Mouse (Mus musculus) thymus, adult 18-20 months (tissue): Measurements from ENCODE around the gene Akt3.
A peak's percentile ranks its signal among the peaks of the same experiment; 100 is the strongest.

Experiments used
- DNase-seq, 2 experiments: peaks; one replicate each; pipeline ENCODE4 v3.0.0; 2022; ENCODE audit warnings: mixed read lengths in 2 of 2

Akt3 gene

GRCm38 (mm10) chr1:177004041-177004741, 253.8 kb downstream of the Akt3 start:
- DNase-seq = no peak

- DNase-seq = no peak
These were observed 255.1 kb downstream of the Akt3 start for GRCm38 (mm10) chr1:177002951-177003350.

- DNase-seq = no peak
These were observed 259.0 kb downstream of the Akt3 start for GRCm38 (mm10) chr1:176999011-176999410.

- no peak for DNase-seq
These were observed 260.0 kb downstream of the Akt3 start for GRCm38 (mm10) chr1:176997711-176998689.

- DNase-seq = no peak
These were observed 260.7 kb downstream of the Akt3 start for GRCm38 (mm10) chr1:176997254-176997653.

- DNase-seq = peak; percentile 29 to 52
These were observed 261.3 kb downstream of the Akt3 start for GRCm38 (mm10) chr1:176996630-176997201.

- no peak for DNase-seq
These were observed 261.8 kb downstream of the Akt3 start for GRCm38 (mm10) chr1:176996166-176996565.

GRCm38 (mm10) chr1:176995419-176995775, 262.6 kb downstream of the Akt3 start:
- DNase-seq = no peak

- no peak for DNase-seq
These were observed 263.1 kb downstream of the Akt3 start for GRCm38 (mm10) chr1:176994707-176995418.

- no peak for DNase-seq
These were observed 263.9 kb downstream of the Akt3 start for GRCm38 (mm10) chr1:176994087-176994486.

- peak; percentile 41 to 42 for DNase-seq
These were observed 264.6 kb downstream of the Akt3 start for GRCm38 (mm10) chr1:176993141-176994010.

GRCm38 (mm10) chr1:176992517-176992916, 265.5 kb downstream of the Akt3 start:
- no peak for DNase-seq

GRCm38 (mm10) chr1:176991473-176991872, 266.5 kb downstream of the Akt3 start:
- no peak for DNase-seq

GRCm38 (mm10) chr1:176986990-176987740, 270.8 kb downstream of the Akt3 start:
- no peak for DNase-seq

- no peak for DNase-seq
These were observed 271.7 kb downstream of the Akt3 start for GRCm38 (mm10) chr1:176986275-176986674.

- DNase-seq = no peak
These were observed 272.3 kb downstream of the Akt3 start for GRCm38 (mm10) chr1:176985691-176986090.

GRCm38 (mm10) chr1:176982671-176983070, 275.3 kb downstream of the Akt3 start:
- DNase-seq = no peak

- DNase-seq = no peak
These were observed 276.5 kb downstream of the Akt3 start for GRCm38 (mm10) chr1:176981511-176981910.

GRCm38 (mm10) chr1:176980801-176981400, 277.1 kb downstream of the Akt3 start:
- no peak for DNase-seq

- DNase-seq = no peak
These were observed 277.9 kb downstream of the Akt3 start for GRCm38 (mm10) chr1:176980140-176980539.

GRCm38 (mm10) chr1:176979235-176979634, 278.8 kb downstream of the Akt3 start:
- no peak for DNase-seq
